In the genomic region with DNA sequence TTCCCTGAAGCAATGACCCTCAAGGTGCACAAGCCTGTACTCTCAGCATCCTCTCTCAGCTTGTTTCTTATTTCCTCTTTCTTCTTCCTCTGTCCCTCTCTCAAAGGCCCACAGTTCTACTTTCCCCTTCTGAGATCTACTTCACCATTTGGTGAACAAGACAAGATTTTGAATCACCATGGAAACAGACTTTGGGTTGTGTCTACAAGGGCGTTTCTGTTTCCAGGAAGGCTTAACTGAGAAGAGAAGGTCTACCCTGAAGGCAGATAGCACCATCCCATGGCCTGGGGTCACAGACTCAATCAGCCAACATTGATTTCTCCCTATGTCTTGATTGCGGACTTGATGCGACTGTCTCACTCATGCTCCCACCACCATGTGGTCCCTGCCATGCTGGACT, we compare ENCODE assay signal across 19 mouse cellular contexts. TPM values are rescaled to one million over a fixed set of nuclear protein-coding genes. Genes with fewer than 3 reads are reported as not detected.
DNase-seq lines count a peak whose midpoint lies in the region; ATAC-seq and TF ChIP-seq lines count a peak whose summit lies in the region.
"Had no signal": no experiment of that assay in that cellular context is flagged by ENCODE, and none has a peak within 500 bp of the region (broad histone marks: within the 10 kb centered on the region; RNA-seq: fewer than 3 reads in every experiment).

No protein-coding gene starts in this region.

- peaks cover 11 to 55% of the 10 kb centered on the region in 2 experiments for H3K4me1 ChIP-seq in CH12.LX (ENCODE audit: control insufficient read depth in 1 of 2, insufficient read depth in 2 of 2)
- no peaks in the 10 kb centered on the region for H3K4me1 ChIP-seq in midbrain, embryonic 16.5 days (ENCODE audit: control insufficient read depth, insufficient read depth, low read length)
- H3K4me1 ChIP-seq: forebrain, embryonic 15.5 days; midbrain, embryonic 15.5 days; neural tube, embryonic 12.5 days had no signal

- H3K36me3 ChIP-seq in CH12.LX (replicated peaks in 1 of 2; ENCODE audit: control insufficient read depth in 1 of 2, insufficient read depth in 1 of 2, low read length in 1 of 2): peaks cover 0 to 24% of the 10 kb centered on the region in 2 experiments
- no peaks in the 10 kb centered on the region for H3K36me3 ChIP-seq in midbrain, embryonic 16.5 days (ENCODE audit: control insufficient read depth, insufficient read depth, low read length)
- H3K36me3 ChIP-seq: forebrain, embryonic 15.5 days; midbrain, embryonic 15.5 days; neural tube, embryonic 12.5 days had no signal

- peak; percentile 76 for ATAC-seq in granulocyte monocyte progenitor cell, adult 5-6 weeks (replicated peaks; ENCODE audit: poor library complexity, severe bottlenecking)
- ATAC-seq in neutrophil, adult 5-6 weeks (ENCODE audit: extremely low read depth, insufficient number of reproducible peaks, low FRiP score, poor library complexity, severe bottlenecking): peak; percentile 84
- no peak for ATAC-seq in midbrain, embryonic 16.5 days
- ATAC-seq: forebrain, embryonic 15.5 days; hindbrain, postnatal 0 days; liver, embryonic 12.5 days; midbrain, embryonic 15.5 days had no signal

- no peak for TF ChIP-seq POLR2A in CH12.LX (IDR thresholded peaks at IDR 0.05; ENCODE audit: low read depth, low read length)

- no peak overlapping the region for H3K27ac ChIP-seq in CH12.LX (ENCODE audit: insufficient read depth, low read depth)
- H3K27ac ChIP-seq in midbrain, embryonic 16.5 days (ENCODE audit: low read length): no peak overlapping the region
- H3K27ac ChIP-seq: forebrain, embryonic 15.5 days; hindbrain, postnatal 0 days; liver, embryonic 12.5 days; midbrain, embryonic 15.5 days; neural tube, embryonic 12.5 days had no signal

- H3K4me3 ChIP-seq in CH12.LX (replicated peaks in 1 of 3; ENCODE audit: low read depth in 2 of 3, low read length in 2 of 3, poor library complexity in 1 of 3): no peak overlapping the region
- no peak overlapping the region for H3K4me3 ChIP-seq in midbrain, embryonic 16.5 days (ENCODE audit: low read depth, low read length)
- H3K4me3 ChIP-seq: forebrain, embryonic 15.5 days; liver, embryonic 12.5 days; midbrain, embryonic 15.5 days; neural tube, embryonic 12.5 days had no signal

- no peak overlapping the region for H3K4me2 ChIP-seq in CH12.LX (ENCODE audit: insufficient read depth, low read depth, poor library complexity, severe bottlenecking)
- H3K4me2 ChIP-seq in midbrain, embryonic 16.5 days (ENCODE audit: low read length): no peak overlapping the region
- H3K4me2 ChIP-seq: forebrain, embryonic 15.5 days; heart, embryonic 11.5 days; liver, embryonic 12.5 days; midbrain, embryonic 15.5 days; neural tube, embryonic 12.5 days had no signal

- dilution Hi-C loops in CH12.LX (cut with MboI; ENCODE audit: extremely low pct_ligation_motif_present, extremely low pct_unique_long_range_greater_than_20kb, low sequenced_read_pairs): no loop called here

- H3K79me2 ChIP-seq in CH12.LX (replicated peaks; ENCODE audit: control insufficient read depth, extremely low read depth, insufficient read depth, poor library complexity, severe bottlenecking): no peaks in the 10 kb centered on the region

- peak in 1 of 2 experiments; percentile 33; a peak in 2 of 4 replicates for TF ChIP-seq CTCF in CH12.LX (conservative IDR thresholded peaks at IDR 0.05 in 1 of 2, IDR thresholded peaks at IDR 0.05 in 1 of 2; ENCODE audit: low read depth in 2 of 2, low read length in 2 of 2)

- no peaks in the 10 kb centered on the region for H3K27me3 ChIP-seq in CH12.LX (replicated peaks)
- H3K27me3 ChIP-seq in midbrain, embryonic 16.5 days (ENCODE audit: control insufficient read depth, insufficient read depth, low read depth, low read length): no peaks in the 10 kb centered on the region
- H3K27me3 ChIP-seq: forebrain, embryonic 15.5 days; liver, embryonic 12.5 days; midbrain, embryonic 15.5 days; neural tube, embryonic 12.5 days had no signal

- WGBS in midbrain, embryonic 16.5 days: 87% methylated on average over 3 of the region's 3 CpGs

- TF ChIP-seq EP300 in CH12.LX (IDR thresholded peaks at IDR 0.05; ENCODE audit: low read length): peak; percentile 45; the same call in 1 of the 2 replicates

- in situ Hi-C loops in CH12.LX (cut with MboI; ENCODE audit: low pct_ligation_motif_present, low pct_unique_long_range_greater_than_20kb, low sequenced_read_pairs): no loop called here

- peaks cover 15% of the 10 kb centered on the region for H3K9me3 ChIP-seq in CH12.LX (replicated peaks; ENCODE audit: low read length)
- peaks cover 10% of the 10 kb centered on the region; the same call in 1 of the 2 replicates for H3K9me3 ChIP-seq in midbrain, embryonic 16.5 days (replicated peaks; ENCODE audit: control insufficient read depth, low read length, poor library complexity, severe bottlenecking)
- H3K9me3 ChIP-seq: forebrain, embryonic 15.5 days; midbrain, embryonic 15.5 days; neural tube, embryonic 12.5 days had no signal

- peak; percentile 48 for TF ChIP-seq RAD21 in CH12.LX (IDR thresholded peaks at IDR 0.05; ENCODE audit: low read depth, low read length)

- DNase-seq in lung, postnatal 36 days: peak; percentile 50
- DNase-seq in lung, postnatal 10 days: no peak
- DNase-seq in CH12.LX (ENCODE audit: extremely low read depth): peak; percentile 87
- no peak for DNase-seq in cerebellum, adult 18-20 months
- DNase-seq in cerebellum, adult 8-10 months: no peak
- DNase-seq: cerebellum, adult 9-11 months; gastrocnemius, postnatal 10 days; kidney, adult 8-10 months; kidney, postnatal 4 days had no signal

- H3K9ac ChIP-seq in CH12.LX (ENCODE audit: insufficient read depth, low read depth): no peak overlapping the region
- H3K9ac ChIP-seq in midbrain, embryonic 16.5 days (ENCODE audit: low read depth, low read length): no peak overlapping the region
- H3K9ac ChIP-seq: forebrain, embryonic 15.5 days; liver, embryonic 12.5 days; midbrain, embryonic 15.5 days; neural tube, embryonic 12.5 days had no signal

TF ChIP-seq in CH12.LX, 34 proteins besides CTCF, POLR2A, EP300 and RAD21:
- TF ChIP-seq BHLHE40 (IDR thresholded peaks at IDR 0.05; ENCODE audit: low read depth, low read length): no peak
- TF ChIP-seq JUN (IDR thresholded peaks at IDR 0.05; ENCODE audit: insufficient read depth, low read depth, low read length): no peak
- TF ChIP-seq E2F4 (IDR thresholded peaks at IDR 0.05; ENCODE audit: insufficient replicate concordance, low read depth, low read length): no peak
- peak; percentile 38; the same call in 1 of the 2 replicates for TF ChIP-seq ELF1 (IDR thresholded peaks at IDR 0.05; ENCODE audit: low read depth, low read length)
- no peak for TF ChIP-seq POLR2AphosphoS2 (IDR thresholded peaks at IDR 0.05; ENCODE audit: low read depth, low read length)
- no peak for TF ChIP-seq NELFE (IDR thresholded peaks at IDR 0.05; ENCODE audit: low read depth, low read length)
- no peak for TF ChIP-seq MEF2A (IDR thresholded peaks at IDR 0.05; ENCODE audit: borderline replicate concordance, low read depth, low read length)
- no peak for TF ChIP-seq ETS1 (conservative IDR thresholded peaks at IDR 0.05; ENCODE audit: low read depth, low read length)
- TF ChIP-seq SMC3 (IDR thresholded peaks at IDR 0.05; ENCODE audit: low read depth, low read length): peak; percentile 31; the same call in 1 of the 2 replicates
- TF ChIP-seq IRF4 (IDR thresholded peaks at IDR 0.05; ENCODE audit: low read depth, low read length): 0 out of 2 replicates have a peak, but pooled peaks have one; percentile 44
- no peak for TF ChIP-seq MXI1 (IDR thresholded peaks at IDR 0.05; ENCODE audit: low read depth, low read length)

RNA-seq across cellular contexts. Expression of a gene that starts 9.0 kb away (rescaled TPM):
- total RNA-seq in CH12.LX (2012; rRNA removed) (6.6 and 6.8 TPM in 2 replicates), CH12.LX (2014; rRNA removed) (17.9 and 20.8 TPM in 2 replicates)
- polyA plus RNA-seq in CH12.LX (2012; ENCODE audit: insufficient read length, low read depth): 52.9 and 84.7 TPM in 2 replicates
- total RNA-seq in granulocyte monocyte progenitor cell, adult 5-6 weeks (2014; fragmentation: Nextera tagmentation): 29.3 TPM in 2 replicates
- 15.6 and 16.7 TPM in 2 replicates for total RNA-seq in granulocyte monocyte progenitor cell, adult 5-6 weeks (2017)
- total RNA-seq in neutrophil, adult 5-6 weeks (2017): 69.7 and 73.9 TPM in 2 replicates
- 10.0 and 10.2 TPM in 2 replicates for polyA plus RNA-seq in midbrain, embryonic 16.5 days (2015; fragmentation: Nextera tagmentation; extraction: Ambion mirVana)

RNA-seq across cellular contexts. Expression of a gene that starts 9.3 kb away (rescaled TPM):
- total RNA-seq in CH12.LX (2012; rRNA removed) (0.25 and 0.30 TPM in 2 replicates), CH12.LX (2014; rRNA removed) (0.22 and 0.26 TPM in 2 replicates)
- 0.16 and 0.31 TPM in 2 replicates for polyA plus RNA-seq in CH12.LX (2012; ENCODE audit: insufficient read length, low read depth)
- total RNA-seq in granulocyte monocyte progenitor cell, adult 5-6 weeks (2014; fragmentation: Nextera tagmentation): 1.3 TPM in 1 of 2 replicates, not detected in the other
- total RNA-seq in granulocyte monocyte progenitor cell, adult 5-6 weeks (2017): 0.62 TPM in 1 of 2 replicates, not detected in the other
- 3.1 and 3.7 TPM in 2 replicates for total RNA-seq in neutrophil, adult 5-6 weeks (2017)
- polyA plus RNA-seq in midbrain, embryonic 16.5 days (2015; fragmentation: Nextera tagmentation; extraction: Ambion mirVana): 0.32 and 0.53 TPM in 2 replicates
- polyA plus RNA-seq: lung, embryonic 16.5 days had no signal

Comparison
In these comparisons a context has a peak if more than half of its experiments do, and no peak if none do; other contexts are left out.
1. DNase-seq: peak in lung, postnatal 36 days (single experiment) and CH12.LX (single experiment); none in lung, postnatal 10 days (single experiment), cerebellum, adult 18-20 months (0 of 2) and cerebellum, adult 8-10 months (single experiment).